Mouse (Mus musculus) kidney, adult 2 months (tissue): ENCODE results near the gene Kdsr. TPM values are rescaled to one million over a fixed set of nuclear protein-coding genes. Genes with fewer than 3 reads are reported as not detected.

Experiments used
- DNase-seq: peaks from one replicate; pipeline ENCODE4 v3.0.0; 2021
- H3K27ac ChIP-seq: fragments of 200-500 bp; 2 replicates; pipeline ENCODE4 v1.5.1; 2012; ENCODE audit warnings: low read depth, low read length, control low read depth, inconsistent platforms; ENCODE audit not compliant: insufficient read depth
- H3K27me3 ChIP-seq: fragments of 200-500 bp; replicated peaks from 2 replicates; pipeline ENCODE4 v1.6.1; 2012; ENCODE audit warnings: mild to moderate bottlenecking, moderate library complexity, low read length, inconsistent platforms; ENCODE audit not compliant: control insufficient read depth, insufficient read depth
- H3K36me3 ChIP-seq: fragments of 200-500 bp; 2 replicates; pipeline ENCODE4 v1.6.1; 2012; ENCODE audit warnings: mild to moderate bottlenecking, moderate library complexity, low read length, inconsistent platforms; ENCODE audit not compliant: control insufficient read depth, insufficient read depth
- H3K4me1 ChIP-seq: fragments of 200-500 bp; 2 replicates; pipeline ENCODE4 v1.6.1; 2011; ENCODE audit warnings: low read length; ENCODE audit not compliant: control insufficient read depth, insufficient read depth
- H3K4me3 ChIP-seq: fragments of 200-500 bp; 2 replicates; pipeline ENCODE4 v1.5.1; 2011; ENCODE audit warnings: mild to moderate bottlenecking, low read depth, low read length, control low read depth; ENCODE audit not compliant: insufficient read depth
- CTCF ChIP-seq: fragments of 200-500 bp; conservative IDR thresholded peaks from 2 replicates; pipeline ENCODE4 v1.5.1; 2011; ENCODE audit warnings: low read depth, mild to moderate bottlenecking, control low read depth, low read length, moderate library complexity, mixed read lengths; ENCODE audit not compliant: insufficient read depth, insufficient read length
- POLR2A ChIP-seq: fragments of 200-500 bp; IDR thresholded peaks from one replicate; pipeline ENCODE4 v1.6.1; 2011; ENCODE audit warnings: low read depth, low read length, control low read depth
- WGBS: fragments of 180-500 bp; shearing (Covaris S2); methylation state at CpG from one replicate; pipeline ENCODE4 v1.1.7; 2018; 5-methylcytosine and 5-hydroxymethylcytosine counted together
- polyA plus RNA-seq: library from polyadenylated mRNA; depleted of rRNA; stranded (reverse); fragments of >200 nt; gene quantifications from 2 replicates; pipeline ENCODE4 v1.2.3, GENCODE M21; 2012

Gene Kdsr
- polyA plus RNA-seq, 1 experiment, result 7.6 TPM

- H3K27ac ChIP-seq, result no peak overlapping the region
- H3K27me3 ChIP-seq, result no peaks in the 10 kb centered on the region
- peaks cover 11% of the 10 kb centered on the region; the same call in 1 of the 2 replicates for H3K4me1 ChIP-seq
- H3K36me3 ChIP-seq, result no peaks in the 10 kb centered on the region
- no peak for TF ChIP-seq POLR2A
- TF ChIP-seq CTCF, result no peak
- H3K4me3 ChIP-seq, result no peak overlapping the region
- no peak for DNase-seq
These were observed 66.9 kb downstream of the Kdsr start for GRCm38 (mm10) chr1:106692599-106692998.

DNA sequence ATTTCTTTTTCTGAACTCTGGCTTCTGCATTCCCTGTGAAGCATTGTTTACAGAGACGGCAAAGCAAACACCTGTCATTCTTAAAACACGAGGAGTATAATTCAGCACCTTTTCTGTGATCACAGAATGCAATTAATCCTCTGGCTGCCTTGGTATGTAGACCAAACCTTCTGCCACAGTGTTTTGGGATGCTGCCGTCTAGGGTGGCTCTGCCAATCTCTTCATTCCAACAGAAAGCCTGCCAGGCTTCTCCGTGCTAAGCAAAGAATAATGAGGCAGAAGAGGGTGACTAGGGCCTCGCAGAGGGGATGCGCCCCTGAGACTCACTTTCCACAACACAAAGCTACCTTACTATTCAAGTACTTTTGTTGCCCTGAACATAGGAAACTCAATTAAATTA is 68.6 kb downstream of the Kdsr start:
- no peak for TF ChIP-seq POLR2A
- no peak for TF ChIP-seq CTCF
- DNase-seq, result no peak
- Histone ChIP-seq H3K4me1 (peaks cover 16% of the 10 kb centered on the region; the same call in 1 of the 2 replicates), H3K27ac (no peak overlapping the region), H3K36me3 (no peaks in the 10 kb centered on the region), H3K4me3 (no peak overlapping the region), H3K27me3 (no peaks in the 10 kb centered on the region)
- WGBS, result 77% methylated on average over 6 of the region's 6 CpGs

DNA sequence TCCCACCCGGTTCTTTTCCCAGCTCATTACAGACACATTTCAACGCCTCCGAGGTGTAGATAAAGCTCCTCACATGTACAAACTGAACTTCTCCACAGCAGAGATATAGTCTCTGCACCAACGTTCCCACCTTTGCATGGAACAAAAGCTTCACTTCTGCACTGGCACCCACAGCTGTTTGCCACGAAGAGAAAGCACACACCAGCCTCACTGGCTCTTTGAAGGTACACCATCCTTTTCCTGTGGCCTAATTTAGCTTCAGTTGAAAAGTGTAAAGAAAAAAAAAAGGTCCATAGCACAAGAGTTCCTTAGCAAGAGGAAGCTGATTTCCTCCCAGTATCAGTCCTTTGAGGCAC is 71.4 kb downstream of the Kdsr start:
- no peak for TF ChIP-seq CTCF
- no peak for TF ChIP-seq POLR2A
- no peak for DNase-seq
- H3K4me1 ChIP-seq, result peaks cover 13% of the 10 kb centered on the region; the same call in 1 of the 2 replicates
- 21% methylated on average over 5 of the region's 5 CpGs for WGBS
- no peaks in the 10 kb centered on the region for H3K27me3 ChIP-seq
- H3K27ac ChIP-seq, result peak overlapping the region; percentile 81
- no peaks in the 10 kb centered on the region for H3K36me3 ChIP-seq
- H3K4me3 ChIP-seq, result peak overlapping the region; percentile 27

- Histone ChIP-seq H3K27me3 (no peaks in the 10 kb centered on the region), H3K4me3 (peak overlapping the region; percentile 27), H3K27ac (peak overlapping the region; percentile 81), H3K36me3 (no peaks in the 10 kb centered on the region), H3K4me1 (peaks cover 13% of the 10 kb centered on the region; the same call in 1 of the 2 replicates)
- peak; percentile 86 for DNase-seq
- 35% methylated on average over 18 of the region's 18 CpGs for WGBS
- TF ChIP-seq POLR2A, result no peak
- no peak for TF ChIP-seq CTCF
These were observed 71.9 kb downstream of the Kdsr start for GRCm38 (mm10) chr1:106687435-106688160.

GRCm38 (mm10) chr1:106685702-106686101 is 73.8 kb downstream of the Kdsr start:
- Histone ChIP-seq H3K36me3 (no peaks in the 10 kb centered on the region), H3K27me3 (no peaks in the 10 kb centered on the region), H3K4me3 (no peak overlapping the region), H3K4me1 (peaks cover 13% of the 10 kb centered on the region; the same call in 1 of the 2 replicates), H3K27ac (no peak overlapping the region)
- TF ChIP-seq POLR2A (no peak), CTCF (no peak)
- 75% methylated on average over 2 of the region's 2 CpGs for WGBS
- DNase-seq, result no peak

DNA sequence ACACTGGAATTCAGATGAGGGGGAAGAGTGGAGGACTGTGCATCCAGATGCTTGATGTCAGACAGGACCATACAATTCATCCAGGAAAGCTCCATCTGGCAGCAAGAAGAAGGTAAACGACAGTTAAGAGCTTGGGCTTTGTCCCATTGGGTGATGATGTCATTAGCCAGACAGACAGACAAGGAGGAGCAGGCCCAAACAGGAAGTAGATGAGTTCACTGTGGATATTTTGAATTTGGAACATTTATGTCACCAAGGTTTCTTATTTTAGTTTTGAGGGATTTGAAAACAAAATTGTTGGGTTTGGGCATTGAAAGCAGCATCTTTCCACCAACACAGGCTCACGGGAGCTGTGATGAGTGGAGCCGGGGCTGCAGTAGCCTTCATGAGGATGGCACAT is 75.0 kb downstream of the Kdsr start:
- Histone ChIP-seq H3K4me1 (peaks cover 13% of the 10 kb centered on the region; the same call in 1 of the 2 replicates), H3K27ac (no peak overlapping the region), H3K4me3 (no peak overlapping the region), H3K27me3 (no peaks in the 10 kb centered on the region), H3K36me3 (no peaks in the 10 kb centered on the region)
- WGBS, result 83% methylated on average over 3 of the region's 3 CpGs
- no peak for DNase-seq
- TF ChIP-seq CTCF (no peak), POLR2A (no peak)

- no peaks in the 10 kb centered on the region for H3K27me3 ChIP-seq
- peaks cover 8% of the 10 kb centered on the region; the same call in 1 of the 2 replicates for H3K4me1 ChIP-seq
- no peak overlapping the region for H3K4me3 ChIP-seq
- no peaks in the 10 kb centered on the region for H3K36me3 ChIP-seq
- WGBS, result 71% methylated on average over 3 of the region's 3 CpGs
- no peak overlapping the region for H3K27ac ChIP-seq
- DNase-seq, result no peak
- no peak for TF ChIP-seq POLR2A
- TF ChIP-seq CTCF, result no peak
These were observed 76.7 kb downstream of the Kdsr start for GRCm38 (mm10) chr1:106682829-106683228.
